Mouse (Mus musculus): ENCODE data around the gene Mical3.

DNA sequence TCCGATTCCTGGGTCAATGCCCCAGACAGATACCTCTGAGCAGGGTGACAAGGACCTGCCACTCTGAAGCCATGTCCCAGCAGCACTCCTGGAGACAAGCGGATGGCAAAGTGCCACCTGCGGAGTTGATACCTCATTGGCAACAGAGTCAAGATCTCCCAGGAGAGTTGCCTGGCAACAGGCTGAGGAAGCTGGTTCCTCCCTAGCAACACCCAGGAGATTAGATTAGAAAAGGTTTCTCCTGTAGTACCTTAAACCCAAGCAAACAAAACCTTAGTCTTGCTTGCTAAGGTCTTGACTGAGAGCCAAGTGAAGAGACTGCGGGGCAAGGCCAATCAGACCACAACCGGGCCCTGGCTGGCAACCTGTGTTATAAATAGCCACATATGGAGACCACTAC, 103.5 kb downstream of the Mical3 start:
- TF ChIP-seq CTCF (IDR thresholded peaks at IDR 0.05; ENCODE audit: control insufficient read depth, insufficient read depth, insufficient read length) (no peak), MAX (IDR thresholded peaks at IDR 0.05) (no peak), MYOD1 (IDR thresholded peaks at IDR 0.05; ENCODE audit: control insufficient read depth, insufficient read length, low read depth) (no peak), CEBPB (IDR thresholded peaks at IDR 0.05; ENCODE audit: low read depth) (no peak), MYOG (IDR thresholded peaks at IDR 0.05; ENCODE audit: control insufficient read depth, extremely low read depth, insufficient read length) (no peak)

Measured in C2C12 (cell line).